Mouse (Mus musculus): ENCODE results near the gene Mt3.

DNA sequence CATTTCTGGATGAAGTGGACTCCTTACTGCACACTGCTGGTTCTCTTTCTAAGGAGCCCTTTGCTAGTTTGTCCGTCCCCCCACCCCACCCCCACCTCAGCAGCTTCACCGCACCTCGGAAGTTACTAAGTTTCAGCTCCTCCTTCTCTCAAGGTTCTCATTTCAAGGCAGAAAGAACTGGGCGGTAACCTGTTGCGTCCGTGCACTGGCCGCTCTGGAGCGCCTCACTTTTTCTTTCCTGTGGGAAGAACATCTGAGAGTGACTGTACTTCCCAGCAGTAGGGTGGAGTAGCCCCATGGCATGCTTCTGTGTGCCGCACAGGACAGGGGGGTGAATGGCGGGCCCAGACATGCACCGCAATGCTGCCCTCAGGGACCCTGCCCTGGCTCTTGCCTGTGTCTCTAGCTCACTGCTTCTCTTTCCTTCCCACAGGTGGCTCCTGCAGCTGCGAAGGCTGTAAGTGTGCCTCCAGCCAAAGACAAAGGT, 32.0 kb downstream of the Mt3 start:
- TF ChIP-seq CTCF (IDR thresholded peaks at IDR 0.05; ENCODE audit: borderline replicate concordance, control insufficient read depth, extremely low read depth, insufficient read depth, low read length, poor library complexity), result no peak
- no peak for TF ChIP-seq POLR2A (IDR thresholded peaks at IDR 0.05; ENCODE audit: control insufficient read depth, extremely low read depth, insufficient read depth, low read length, poor library complexity)

Data from thymus, adult 2 months (tissue).